Mouse (Mus musculus) bone marrow, adult 2 months (tissue): ENCODE measurements around the gene Fam155a. TPM values are rescaled to one million over a fixed set of nuclear protein-coding genes. Genes with fewer than 3 reads are reported as not detected.

Source experiments
- H3K27ac ChIP-seq: fragments of 200-500 bp; 2 replicates; pipeline ENCODE4 v1.5.1; 2012; ENCODE audit warnings: low read depth, mild to moderate bottlenecking, control low read depth, inconsistent platforms, low read length; ENCODE audit not compliant: control insufficient read depth, poor library complexity, insufficient read depth
- H3K4me1 ChIP-seq: fragments of 200-500 bp; 2 replicates; pipeline ENCODE4 v1.6.1; 2011; ENCODE audit warnings: low read length; ENCODE audit not compliant: control insufficient read depth, insufficient read depth
- H3K4me3 ChIP-seq: fragments of 200-500 bp; replicated peaks from 2 replicates; pipeline ENCODE3; 2011; ENCODE audit warnings: mild to moderate bottlenecking, low read depth, low read length, control low read depth; ENCODE audit not compliant: control insufficient read depth
- CTCF ChIP-seq: fragments of 200-500 bp; IDR thresholded peaks from 2 replicates; pipeline ENCODE4 v1.5.1; 2011; ENCODE audit warnings: low read length, control low read depth; ENCODE audit not compliant: control insufficient read depth, insufficient read depth
- POLR2A ChIP-seq: fragments of 200-500 bp; IDR thresholded peaks from 2 replicates; pipeline ENCODE4 v1.6.1; 2011; ENCODE audit warnings: low read depth, mild to moderate bottlenecking, control low read depth, low read length, borderline replicate concordance; ENCODE audit not compliant: control insufficient read depth
- WGBS: fragments of 180-500 bp; shearing (Covaris S2); methylation state at CpG from one replicate; pipeline ENCODE4 v1.1.7; 2018; 5-methylcytosine and 5-hydroxymethylcytosine counted together
- polyA plus RNA-seq: library from polyadenylated mRNA; stranded (reverse); fragments of >200 nt; gene quantifications from 2 replicates; pipeline ENCODE4 v1.2.4, GENCODE M21; 2011; ENCODE audit warnings: low replicate concordance; ENCODE audit not compliant: missing spikeins, insufficient read depth, insufficient read length

The Fam155a gene
- polyA plus RNA-seq, 1 experiment: not detected

DNA sequence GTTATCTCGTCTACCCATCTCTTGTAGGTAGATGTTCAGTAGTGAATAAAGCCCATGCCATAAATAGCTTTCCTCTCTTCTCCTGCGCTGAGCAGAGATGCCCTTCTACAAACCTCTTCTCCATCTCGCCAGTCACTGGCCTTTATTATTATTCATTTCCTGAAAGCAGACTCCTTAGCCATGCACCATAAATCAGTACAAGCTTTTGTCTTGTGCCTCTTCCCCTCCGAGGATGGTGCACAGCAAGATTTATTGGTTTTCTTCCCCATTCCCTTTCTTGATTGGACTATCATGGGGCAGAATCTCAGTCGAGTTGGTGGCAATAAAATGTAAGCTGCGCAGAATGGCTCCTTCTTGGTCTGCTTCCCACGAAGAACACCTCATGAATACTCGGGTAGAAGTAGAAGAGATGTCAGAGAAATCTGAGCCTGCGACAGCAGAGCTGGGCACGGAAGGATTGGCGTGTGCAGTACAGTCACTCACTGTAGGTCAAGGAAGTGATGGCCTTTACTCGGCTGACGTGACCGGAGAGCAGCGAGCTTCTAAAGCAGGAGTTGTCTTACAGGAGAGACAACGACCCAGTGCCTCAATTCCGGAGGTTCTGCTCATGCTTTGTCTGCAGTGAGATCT lies 590.2 kb downstream of the Fam155a start:
- WGBS: 79% methylated on average over 17 of the region's 17 CpGs
- Histone ChIP-seq H3K4me1 (no peaks in the 10 kb centered on the region), H3K4me3 (no peak overlapping the region), H3K27ac (no peak overlapping the region)
- no peak for TF ChIP-seq POLR2A
- TF ChIP-seq CTCF: no peak

DNA sequence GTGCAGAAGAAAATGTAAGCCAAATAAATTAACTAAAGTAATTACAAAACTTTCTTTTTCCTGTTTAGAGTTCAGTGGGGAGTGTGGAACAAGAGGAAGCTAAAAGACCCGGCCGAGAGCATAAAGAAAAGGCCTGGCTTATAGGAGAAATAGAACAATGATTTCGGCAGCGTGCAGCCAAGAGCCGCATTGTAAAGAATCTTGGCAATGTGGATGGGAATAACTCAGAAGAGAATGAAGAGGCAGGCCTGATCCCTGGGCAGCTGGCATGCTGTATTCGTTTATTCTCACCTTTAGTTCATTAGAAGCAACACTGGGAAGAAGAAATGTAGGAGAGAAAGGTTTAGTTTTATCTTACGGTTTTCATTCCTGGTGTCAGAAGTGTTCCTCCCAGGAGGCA lies 594.0 kb downstream of the Fam155a start:
- WGBS: 67% methylated on average over 7 of the region's 7 CpGs
- Histone ChIP-seq H3K4me1 (no peaks in the 10 kb centered on the region), H3K4me3 (no peak overlapping the region), H3K27ac (no peak overlapping the region)
- TF ChIP-seq POLR2A (no peak), CTCF (no peak)

DNA sequence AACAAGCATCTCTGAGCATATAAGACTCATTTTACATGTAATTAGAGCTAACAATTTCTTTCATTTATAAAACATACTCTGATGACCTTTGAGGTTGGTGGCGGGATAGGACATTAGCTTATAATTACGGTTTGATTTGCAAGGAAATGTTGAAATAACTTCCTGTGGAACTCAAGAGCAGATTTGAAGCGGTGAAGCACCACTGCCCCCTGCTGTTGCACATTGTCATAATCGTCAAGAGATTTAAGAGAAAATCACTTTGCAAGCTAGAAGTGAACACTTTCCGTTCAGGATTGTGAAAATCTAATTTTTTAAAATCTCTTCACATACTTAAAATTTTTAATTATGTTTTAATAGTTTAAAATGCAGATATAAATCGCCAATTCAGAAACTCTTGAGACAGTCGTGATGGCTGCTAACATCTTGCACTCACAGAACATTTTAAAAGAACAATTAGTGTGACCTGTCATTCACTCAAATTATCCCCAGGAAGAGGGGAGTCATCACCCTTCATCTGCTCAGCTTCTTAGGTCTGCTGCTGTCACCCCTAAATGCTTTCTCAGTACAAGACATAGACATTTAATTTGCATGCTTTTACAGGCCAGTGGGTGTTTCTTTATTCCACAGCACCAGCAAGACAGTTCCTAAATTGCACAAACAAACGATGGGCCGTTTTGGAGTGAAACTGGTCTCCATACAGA lies 595.9 kb downstream of the Fam155a start:
- no peak for TF ChIP-seq CTCF
- TF ChIP-seq POLR2A: no peak
- no peak overlapping the region for H3K27ac ChIP-seq
- no peaks in the 10 kb centered on the region for H3K4me1 ChIP-seq
- 24% methylated on average over 9 of the region's 9 CpGs for WGBS
- no peak overlapping the region for H3K4me3 ChIP-seq

DNA sequence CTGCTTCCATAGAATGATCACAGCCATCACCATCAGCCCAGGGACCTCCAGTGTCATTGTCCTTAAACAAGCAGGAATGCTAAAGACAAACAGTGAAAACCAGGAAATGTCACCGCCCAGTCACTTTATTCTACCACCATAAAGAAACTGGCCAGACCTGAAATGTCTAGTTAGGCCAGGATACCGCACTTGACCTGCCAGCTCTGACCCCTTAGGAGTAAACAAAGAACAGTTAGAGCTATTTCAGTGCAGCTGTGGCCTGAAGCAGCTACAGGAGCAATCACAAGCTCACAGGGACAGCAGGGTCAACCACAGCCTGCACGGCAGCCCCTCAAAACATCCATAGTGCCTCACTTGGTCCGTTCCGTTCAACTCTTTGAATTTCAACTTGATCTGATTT lies 599.1 kb downstream of the Fam155a start:
- H3K4me1 ChIP-seq: no peaks in the 10 kb centered on the region
- H3K4me3 ChIP-seq: no peak overlapping the region
- WGBS: 84% methylated on average over 5 of the region's 5 CpGs
- TF ChIP-seq POLR2A (no peak), CTCF (no peak)
- no peak overlapping the region for H3K27ac ChIP-seq

DNA sequence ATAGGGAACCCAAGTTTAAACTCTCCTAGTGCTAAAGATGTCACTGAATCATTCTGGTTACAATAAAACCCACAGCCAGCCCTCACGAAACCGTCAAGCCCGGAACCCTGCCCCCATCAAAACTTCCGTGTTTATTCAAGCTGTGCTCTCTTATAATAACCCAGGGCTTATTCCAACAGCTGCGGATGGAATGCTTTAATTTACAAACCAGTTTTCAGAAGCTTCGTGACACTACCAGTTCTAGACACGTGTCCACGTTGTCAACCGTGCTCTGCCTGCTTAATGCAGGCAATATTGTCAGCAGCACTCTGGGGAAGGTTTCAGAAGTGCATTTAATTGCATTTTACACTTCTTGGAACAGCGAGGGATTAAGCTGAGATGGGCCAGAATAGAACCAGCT lies 603.0 kb downstream of the Fam155a start:
- no peaks in the 10 kb centered on the region for H3K4me1 ChIP-seq
- no peak overlapping the region for H3K4me3 ChIP-seq
- H3K27ac ChIP-seq: no peak overlapping the region
- WGBS: 71% methylated on average over 10 of the region's 10 CpGs
- TF ChIP-seq CTCF (no peak), POLR2A (no peak)

- H3K4me1 ChIP-seq: no peaks in the 10 kb centered on the region
- no peak overlapping the region for H3K4me3 ChIP-seq
- TF ChIP-seq POLR2A (no peak), CTCF (no peak)
- 74% methylated on average over 4 of the region's 4 CpGs for WGBS
- H3K27ac ChIP-seq: no peak overlapping the region
Observed at GRCm38 (mm10) chr8:9161606-9162005, 609.4 kb downstream of the Fam155a start.

DNA sequence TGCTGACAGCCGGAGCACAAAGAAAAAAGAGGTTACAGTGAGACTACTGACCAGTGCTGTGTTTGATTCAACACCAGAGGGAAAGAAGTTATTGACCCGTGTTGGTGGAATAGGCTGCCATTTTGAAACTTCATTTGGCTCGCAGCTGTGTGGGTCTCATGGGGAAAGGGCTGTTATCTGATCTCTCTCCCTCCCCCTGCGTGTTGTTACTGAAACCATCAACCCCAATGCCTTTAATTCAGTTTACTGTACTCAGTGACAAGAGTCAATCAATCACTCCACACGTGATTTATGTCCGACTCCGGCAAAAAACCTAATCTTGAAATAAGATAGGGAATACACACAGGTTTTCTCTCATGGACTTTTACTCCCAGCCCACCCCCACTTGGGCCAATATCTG lies 611.6 kb downstream of the Fam155a start:
- 79% methylated on average over 7 of the region's 7 CpGs for WGBS
- Histone ChIP-seq H3K4me3 (no peak overlapping the region), H3K4me1 (no peaks in the 10 kb centered on the region), H3K27ac (no peak overlapping the region)
- TF ChIP-seq CTCF: no peak
- no peak for TF ChIP-seq POLR2A

DNA sequence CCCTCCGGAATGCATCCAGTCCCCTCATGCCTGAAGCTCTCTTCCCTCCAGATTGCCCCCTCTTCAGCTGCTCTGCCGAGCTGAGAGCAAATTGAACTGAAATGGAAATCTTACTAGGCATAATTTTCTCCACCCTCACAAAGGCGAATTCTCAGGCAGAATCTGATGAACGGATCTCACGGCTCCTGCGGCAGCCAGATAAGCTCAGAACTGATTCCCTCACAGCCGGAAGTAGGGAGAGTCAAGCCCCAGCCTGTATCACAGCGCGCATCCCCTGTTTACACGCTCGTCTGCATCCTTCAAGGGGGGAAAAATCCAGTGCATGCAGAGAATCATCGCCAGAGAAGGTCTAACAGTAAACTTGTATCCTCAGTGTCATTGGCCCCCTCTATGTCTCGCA lies 612.3 kb downstream of the Fam155a start:
- no peak overlapping the region for H3K27ac ChIP-seq
- H3K4me3 ChIP-seq: no peak overlapping the region
- WGBS: 85% methylated on average over 13 of the region's 13 CpGs
- H3K4me1 ChIP-seq: no peaks in the 10 kb centered on the region
- TF ChIP-seq CTCF: no peak
- no peak for TF ChIP-seq POLR2A
